Mouse (Mus musculus) bone marrow, adult 2 months (tissue): ENCODE results near the gene Brf1. TPM values are rescaled to one million over a fixed set of nuclear protein-coding genes. Genes with fewer than 3 reads are reported as not detected.

Experiments
- H3K27ac ChIP-seq: fragments of 200-500 bp; 2 replicates; pipeline ENCODE4 v1.5.1; 2012; ENCODE audit warnings: low read depth, mild to moderate bottlenecking, control low read depth, inconsistent platforms, low read length; ENCODE audit not compliant: control insufficient read depth, poor library complexity, insufficient read depth
- H3K4me1 ChIP-seq: fragments of 200-500 bp; 2 replicates; pipeline ENCODE4 v1.6.1; 2011; ENCODE audit warnings: low read length; ENCODE audit not compliant: control insufficient read depth, insufficient read depth
- H3K4me3 ChIP-seq: fragments of 200-500 bp; replicated peaks from 2 replicates; pipeline ENCODE3; 2011; ENCODE audit warnings: mild to moderate bottlenecking, low read depth, low read length, control low read depth; ENCODE audit not compliant: control insufficient read depth
- CTCF ChIP-seq: fragments of 200-500 bp; IDR thresholded peaks from 2 replicates; pipeline ENCODE4 v1.5.1; 2011; ENCODE audit warnings: low read length, control low read depth; ENCODE audit not compliant: control insufficient read depth, insufficient read depth
- POLR2A ChIP-seq: fragments of 200-500 bp; IDR thresholded peaks from 2 replicates; pipeline ENCODE4 v1.6.1; 2011; ENCODE audit warnings: low read depth, mild to moderate bottlenecking, control low read depth, low read length, borderline replicate concordance; ENCODE audit not compliant: control insufficient read depth
- WGBS: fragments of 180-500 bp; shearing (Covaris S2); methylation state at CpG from one replicate; pipeline ENCODE4 v1.1.7; 2018; 5-methylcytosine and 5-hydroxymethylcytosine counted together
- polyA plus RNA-seq: library from polyadenylated mRNA; stranded (reverse); fragments of >200 nt; gene quantifications from 2 replicates; pipeline ENCODE4 v1.2.4, GENCODE M21; 2011; ENCODE audit warnings: low replicate concordance; ENCODE audit not compliant: missing spikeins, insufficient read depth, insufficient read length

The Brf1 gene
- polyA plus RNA-seq, 1 experiment = 94.0 TPM

DNA sequence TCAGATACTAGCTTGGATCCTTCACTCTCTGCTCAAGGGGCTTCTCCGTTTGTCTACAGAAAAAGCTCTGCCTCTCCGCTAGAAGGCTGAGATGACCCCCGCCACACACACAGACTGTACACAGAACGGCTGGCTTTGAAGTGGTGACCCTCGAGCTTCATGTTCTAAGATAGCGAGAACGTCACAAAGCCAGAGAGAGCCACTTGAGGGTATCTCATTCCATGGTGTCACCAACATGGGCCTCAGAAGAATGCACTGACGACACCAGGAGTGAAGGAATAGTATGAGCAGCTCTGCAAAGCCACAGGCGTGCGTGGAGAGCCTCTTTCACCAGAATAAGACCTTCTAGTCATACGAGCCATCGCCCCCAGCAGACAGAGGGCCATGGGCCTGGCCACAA, 79.0 kb downstream of the Brf1 start:
- no peak overlapping the region for H3K4me3 ChIP-seq
- WGBS = 86% methylated on average over 12 of the region's 12 CpGs
- TF ChIP-seq CTCF (no peak), POLR2A (no peak)
- no peak overlapping the region for H3K27ac ChIP-seq
- no peaks in the 10 kb centered on the region for H3K4me1 ChIP-seq

DNA sequence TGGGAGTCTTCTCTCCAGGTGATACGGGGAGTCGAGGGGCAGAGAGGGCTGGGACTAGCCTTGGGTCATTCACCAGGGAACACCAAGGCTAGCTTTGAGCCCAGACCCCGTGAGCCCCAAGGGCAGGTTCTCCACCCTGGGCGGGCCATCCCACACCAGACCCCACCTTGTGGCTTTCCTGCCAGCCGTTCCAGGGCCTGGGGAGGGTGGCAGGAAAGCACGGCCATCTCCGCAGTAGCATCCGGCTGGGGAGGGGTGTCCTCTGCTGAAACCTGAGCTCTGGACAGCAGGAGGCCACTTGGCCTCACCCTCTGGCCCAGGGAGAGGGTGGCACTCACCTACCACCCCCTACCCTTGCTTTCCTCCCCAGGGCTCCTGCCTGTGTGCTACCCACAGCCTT, 82.6 kb downstream of the Brf1 start:
- no peaks in the 10 kb centered on the region for H3K4me1 ChIP-seq
- TF ChIP-seq CTCF (no peak), POLR2A (no peak)
- 6% methylated on average over 8 of the region's 8 CpGs for WGBS
- no peak overlapping the region for H3K27ac ChIP-seq
- H3K4me3 ChIP-seq = no peak overlapping the region

DNA sequence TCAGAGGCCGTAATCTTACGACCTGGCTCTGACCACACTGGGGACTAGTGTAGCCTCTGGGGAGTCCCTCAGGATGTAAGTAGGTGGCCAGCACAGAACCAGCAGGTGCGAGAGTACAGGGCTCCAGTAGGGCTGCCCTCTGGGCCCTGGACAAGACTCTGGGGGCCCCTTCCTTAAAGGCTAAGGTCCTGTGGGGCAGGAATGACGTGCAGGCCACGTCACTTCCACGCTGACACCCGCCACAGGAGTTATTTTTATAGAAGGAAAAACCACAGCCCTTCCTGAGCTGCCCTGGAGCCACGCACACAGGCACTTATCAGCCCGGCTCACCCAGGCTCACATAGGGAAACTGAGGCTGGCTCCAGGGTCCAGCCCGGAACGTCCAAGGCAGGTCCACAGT, 83.0 kb downstream of the Brf1 start:
- Histone ChIP-seq H3K4me1 (no peaks in the 10 kb centered on the region), H3K27ac (no peak overlapping the region), H3K4me3 (no peak overlapping the region)
- TF ChIP-seq POLR2A = no peak
- no peak for TF ChIP-seq CTCF
- 11% methylated on average over 11 of the region's 11 CpGs for WGBS

DNA sequence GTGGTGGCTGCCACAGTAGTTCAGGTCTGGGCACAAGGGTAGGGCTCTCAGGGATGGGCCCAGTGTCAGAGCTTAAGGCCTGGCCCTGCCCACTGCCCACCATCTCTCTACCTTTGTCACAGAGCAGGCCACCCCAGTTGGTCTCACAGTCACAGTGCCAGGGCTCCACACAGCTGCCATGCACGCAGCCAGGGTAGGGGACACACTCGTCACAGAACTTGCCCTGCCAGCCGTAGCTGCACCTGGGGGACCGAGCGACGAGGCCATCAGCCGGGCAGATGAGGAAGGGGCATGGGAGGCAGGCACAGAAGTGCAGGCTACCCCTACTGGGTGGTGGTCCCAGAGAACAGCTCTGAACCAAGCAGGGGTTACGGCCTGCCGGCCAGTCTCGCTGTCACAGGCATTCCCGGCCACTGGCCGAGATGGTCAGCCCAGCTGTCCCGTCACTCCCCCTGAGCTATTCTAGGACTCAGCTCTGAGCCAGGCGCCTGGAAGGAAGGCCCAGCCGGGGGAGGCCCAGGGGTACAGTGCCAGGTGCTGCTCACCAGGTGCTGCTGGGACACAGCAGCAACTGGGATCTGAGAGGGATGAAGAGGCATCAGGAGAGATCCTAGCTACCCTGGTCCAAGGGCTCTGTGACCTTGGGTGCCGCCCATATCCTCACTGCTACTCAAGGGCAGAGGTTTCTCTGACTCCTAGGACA, 83.7 kb downstream of the Brf1 start:
- Histone ChIP-seq H3K27ac (no peak overlapping the region), H3K4me1 (no peaks in the 10 kb centered on the region), H3K4me3 (no peak overlapping the region)
- WGBS = 81% methylated on average over 16 of the region's 16 CpGs
- TF ChIP-seq CTCF (no peak), POLR2A (no peak)

DNA sequence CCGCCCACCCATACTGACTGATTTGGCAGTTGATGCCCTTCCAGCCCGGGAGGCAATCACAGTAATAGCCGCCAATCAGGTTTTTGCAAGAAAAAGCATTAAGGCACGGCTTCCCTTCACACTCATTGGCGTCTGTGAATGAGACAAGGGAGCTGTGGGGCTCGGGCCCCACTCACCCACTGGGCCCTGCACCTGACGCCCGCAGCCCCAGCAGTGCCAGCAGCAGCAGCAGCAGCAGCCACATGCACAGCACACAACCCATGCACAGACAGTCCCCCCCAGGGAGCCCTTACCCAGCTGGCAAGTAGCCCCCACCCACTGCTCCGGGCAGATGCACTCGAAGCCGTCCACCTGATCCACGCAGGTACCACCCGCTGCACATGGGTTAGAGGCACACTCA, 84.9 kb downstream of the Brf1 start:
- no peak overlapping the region for H3K4me3 ChIP-seq
- no peak overlapping the region for H3K27ac ChIP-seq
- TF ChIP-seq CTCF = no peak
- TF ChIP-seq POLR2A = no peak
- 82% methylated on average over 13 of the region's 13 CpGs for WGBS
- H3K4me1 ChIP-seq = no peaks in the 10 kb centered on the region

DNA sequence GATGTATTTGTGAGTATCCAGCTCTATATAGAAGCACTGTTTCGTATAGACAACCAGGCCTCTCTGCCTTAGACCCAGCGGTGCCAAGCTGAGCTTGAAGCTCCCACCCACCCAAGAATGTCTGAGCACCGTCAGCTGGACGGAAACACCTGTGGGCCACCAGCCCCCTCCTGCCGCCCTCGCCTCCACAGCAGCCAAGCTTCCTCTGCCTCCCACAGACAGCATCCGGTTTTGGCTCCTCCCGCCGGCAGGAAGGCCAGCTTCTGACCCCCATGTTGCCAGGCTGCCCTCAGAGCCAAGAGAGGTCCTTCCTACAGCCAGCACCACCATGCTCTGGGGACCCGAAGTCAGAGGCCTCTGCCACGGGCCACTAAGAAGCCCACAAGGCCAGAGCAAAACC, 86.0 kb downstream of the Brf1 start:
- H3K4me1 ChIP-seq = no peaks in the 10 kb centered on the region
- WGBS = 22% methylated on average over 11 of the region's 11 CpGs
- H3K27ac ChIP-seq = no peak overlapping the region
- TF ChIP-seq CTCF = no peak
- no peak for TF ChIP-seq POLR2A
- H3K4me3 ChIP-seq = no peak overlapping the region

DNA sequence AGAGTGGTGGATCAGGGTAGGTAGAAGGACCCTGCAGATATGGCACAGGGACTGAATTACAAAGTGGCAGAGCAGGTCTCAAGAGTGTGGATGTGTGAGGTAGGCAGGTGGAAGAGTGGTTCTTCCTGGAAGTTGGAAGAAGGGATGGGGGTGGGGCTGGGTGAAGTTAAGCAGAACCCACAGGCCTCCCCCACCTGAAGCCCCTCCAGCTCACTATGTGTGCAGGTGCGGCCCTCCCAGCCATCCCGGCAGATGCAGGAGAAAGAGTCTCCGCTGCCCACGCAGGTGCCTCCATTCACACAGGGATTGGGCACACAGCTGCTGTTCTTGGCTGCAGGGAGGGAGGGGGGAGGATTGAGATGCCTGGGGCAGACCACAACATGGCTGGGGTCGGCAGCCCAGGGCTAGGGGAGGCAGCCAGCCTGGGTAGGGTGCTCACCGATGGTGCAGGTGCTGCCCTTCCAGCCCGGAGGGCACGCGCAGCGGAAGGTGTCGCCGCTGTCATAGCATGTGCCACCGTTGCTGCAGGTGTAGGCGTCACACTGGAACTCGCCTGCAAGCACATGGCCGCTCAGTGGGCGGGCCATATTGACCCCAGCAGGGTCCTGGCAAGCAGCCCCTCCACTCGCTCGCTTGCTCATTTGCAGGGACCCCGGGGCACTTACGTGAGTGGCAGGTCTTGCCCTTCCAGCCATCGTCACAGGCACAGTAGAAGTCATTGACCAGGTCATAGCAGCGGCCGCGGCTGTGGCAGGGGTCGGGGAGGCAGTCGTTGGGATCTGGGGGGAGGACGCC, 87.4 kb downstream of the Brf1 start:
- no peak overlapping the region for H3K27ac ChIP-seq
- TF ChIP-seq POLR2A = no peak
- TF ChIP-seq CTCF = no peak
- no peak overlapping the region for H3K4me3 ChIP-seq
- 89% methylated on average over 28 of the region's 28 CpGs for WGBS
- no peaks in the 10 kb centered on the region for H3K4me1 ChIP-seq

DNA sequence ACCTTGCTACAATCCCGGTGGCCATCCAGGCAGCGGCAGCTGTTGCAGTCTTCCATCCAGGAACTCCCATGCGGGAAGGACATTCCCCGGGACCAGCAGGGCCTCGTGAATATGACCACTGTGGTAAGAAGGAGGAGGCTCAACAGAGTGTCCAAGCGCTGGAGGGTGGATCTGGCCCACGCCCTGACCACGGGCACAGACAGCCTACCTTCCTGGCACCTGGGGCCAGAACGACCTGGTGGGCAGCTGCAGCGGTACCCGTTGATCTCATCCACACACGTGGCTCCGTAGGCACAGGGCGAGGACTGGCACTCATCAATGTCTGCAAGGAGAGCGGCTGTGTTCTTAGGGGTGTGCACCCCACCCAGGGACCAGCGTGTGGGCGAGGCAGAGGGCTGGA, 88.8 kb downstream of the Brf1 start:
- no peak overlapping the region for H3K4me3 ChIP-seq
- TF ChIP-seq POLR2A (no peak), CTCF (no peak)
- WGBS = 84% methylated on average over 17 of the region's 17 CpGs
- no peak overlapping the region for H3K27ac ChIP-seq
- no peaks in the 10 kb centered on the region for H3K4me1 ChIP-seq

Other genes starting within 250 kb of the Brf1 start
- gene Pld4, start 240.0 kb downstream of the Brf1 start, polyA plus RNA-seq = 62.4 and 128 TPM in 2 replicates
- 1.4 TPM in 1 of 2 replicates, not detected in the other for gene Ahnak2, start 198.0 kb downstream of the Brf1 start, polyA plus RNA-seq
- 1.9 TPM in 1 of 2 replicates, not detected in the other for gene Clba1, start 191.8 kb downstream of the Brf1 start, polyA plus RNA-seq
- 23.4 and 40.6 TPM in 2 replicates for gene Cdca4, start 171.3 kb downstream of the Brf1 start, polyA plus RNA-seq
- gene Gpr132, start 132.5 kb downstream of the Brf1 start, polyA plus RNA-seq = 6.1 and 15.8 TPM in 2 replicates
- gene Jag2, start 70.9 kb downstream of the Brf1 start, polyA plus RNA-seq = 0.77 and 6.4 TPM in 2 replicates
- 7.3 and 31.0 TPM in 2 replicates for gene Nudt14, start 58.6 kb downstream of the Brf1 start, polyA plus RNA-seq
- 3.3 and 6.3 TPM in 2 replicates for gene Btbd6, start 24.2 kb downstream of the Brf1 start, polyA plus RNA-seq
- gene Pacs2, start 13.8 kb upstream of the Brf1 start, polyA plus RNA-seq = 25.9 and 33.7 TPM in 2 replicates
- gene Tex22, start 73.8 kb upstream of the Brf1 start, polyA plus RNA-seq = 1.3 and 3.0 TPM in 2 replicates
- 17.9 and 20.9 TPM in 2 replicates for gene Mta1, start 97.6 kb upstream of the Brf1 start, polyA plus RNA-seq
- 23.6 and 24.6 TPM in 2 replicates for gene Crip2, start 139.5 kb upstream of the Brf1 start, polyA plus RNA-seq
- gene Crip1, start 145.6 kb upstream of the Brf1 start, polyA plus RNA-seq = 166 and 201 TPM in 2 replicates
- 7.0 and 16.0 TPM in 2 replicates for gene Tedc1, start 155.7 kb upstream of the Brf1 start, polyA plus RNA-seq
- gene Tmem121, start 185.2 kb upstream of the Brf1 start, polyA plus RNA-seq = not detected in 2 replicates